Mouse (Mus musculus) MEL (cell line): ENCODE data around the gene Rab8b. TPM values are rescaled to one million over a fixed set of nuclear protein-coding genes. Genes with fewer than 3 reads are reported as not detected.

ENCODE experiments used
- DNase-seq: peaks from one replicate; pipeline ENCODE4 v3.0.0; 2011; ENCODE audit warnings: low read depth, low spot score
- H3K27ac ChIP-seq: 2 replicates; pipeline ENCODE4 v1.5.1; 2012; ENCODE audit warnings: low read depth, mild to moderate bottlenecking, control low read depth, low read length, moderate library complexity; ENCODE audit not compliant: control insufficient read depth
- H3K27me3 ChIP-seq, 2 experiments: fragments of 150-350 bp in 1 of 2; sonication (generic) in 1 of 2; 2 replicates each; pipeline ENCODE4 v1.6.1; 2012; ENCODE audit warnings: low read length in 2 of 2, mild to moderate bottlenecking in 2 of 2, improper control_type of control experiment in 1 of 2, moderate library complexity in 1 of 2; ENCODE audit not compliant: insufficient read depth in 2 of 2, control insufficient read depth in 1 of 2
- H3K36me3 ChIP-seq, 2 experiments: 2 replicates each; pipeline ENCODE4 v1.6.1; 2012 to 2014; ENCODE audit warnings: low read length in 2 of 2, improper control_type of control experiment in 1 of 2, inconsistent platforms in 1 of 2, mild to moderate bottlenecking in 1 of 2; ENCODE audit not compliant: insufficient read depth in 2 of 2, control insufficient read depth in 1 of 2
- H3K4me1 ChIP-seq, 2 experiments: fragments of 150-350 bp in 1 of 2; sonication (generic) in 1 of 2; 2 replicates each; pipeline ENCODE4 v1.6.1; 2012; ENCODE audit warnings: low read length in 2 of 2, improper control_type of control experiment in 1 of 2, mild to moderate bottlenecking in 1 of 2; ENCODE audit not compliant: insufficient read depth in 2 of 2, control insufficient read depth in 1 of 2
- H3K4me3 ChIP-seq, 2 experiments: fragments of 150-350 bp in 1 of 2; sonication (generic) in 1 of 2; 2 replicates each; pipeline ENCODE4 v1.5.1; 2012; ENCODE audit warnings: low read depth in 2 of 2, low read length in 2 of 2, mild to moderate bottlenecking in 2 of 2, moderate library complexity in 2 of 2, control low read depth in 1 of 2, improper control_type of control experiment in 1 of 2; ENCODE audit not compliant: control insufficient read depth in 1 of 2, insufficient read depth in 1 of 2
- H3K79me2 ChIP-seq: 2 replicates; pipeline ENCODE4 v1.6.1; 2012; ENCODE audit warnings: mild to moderate bottlenecking, low read length, moderate library complexity; ENCODE audit not compliant: control insufficient read depth, poor library complexity, insufficient read depth
- H3K9ac ChIP-seq: 2 replicates; pipeline ENCODE4 v1.6.1; 2012; ENCODE audit warnings: low read depth, mild to moderate bottlenecking, control low read depth, low read length, moderate library complexity; ENCODE audit not compliant: control insufficient read depth, poor library complexity, severe bottlenecking
- H3K9me3 ChIP-seq: fragments of 150-350 bp; sonication (generic); replicated peaks from 2 replicates; pipeline ENCODE4 v1.6.1; 2012; ENCODE audit warnings: mild to moderate bottlenecking, low read length, improper control_type of control experiment, moderate library complexity; ENCODE audit not compliant: insufficient read depth
- BHLHE40 ChIP-seq: IDR thresholded peaks from 2 replicates; pipeline ENCODE4 v1.6.1; 2012; ENCODE audit warnings: low read depth, mild to moderate bottlenecking, inconsistent platforms, low read length, improper control_type of control experiment, borderline replicate concordance
- CHD1 ChIP-seq: IDR thresholded peaks from 2 replicates; pipeline ENCODE4 v1.6.1; 2012; ENCODE audit warnings: low read depth, mild to moderate bottlenecking, inconsistent platforms, low read length, improper control_type of control experiment
- CTCF ChIP-seq, 3 experiments: IDR thresholded peaks in 2 of 3; conservative IDR thresholded peaks in 1 of 3; 2 replicates each; pipeline ENCODE4 v1.5.1; 2011 to 2012; ENCODE audit warnings: low read length in 3 of 3, low read depth in 2 of 3, mild to moderate bottlenecking in 2 of 3, improper control_type of control experiment in 1 of 3, inconsistent platforms in 1 of 3, mixed read lengths in 1 of 3, moderate library complexity in 1 of 3; ENCODE audit not compliant: control insufficient read depth in 1 of 3, insufficient read depth in 1 of 3, poor library complexity in 1 of 3, severe bottlenecking in 1 of 3
- ETS1 ChIP-seq: IDR thresholded peaks from 2 replicates; pipeline ENCODE4 v1.6.1; 2012; ENCODE audit warnings: low read depth, mild to moderate bottlenecking, inconsistent platforms, low read length, improper control_type of control experiment, moderate library complexity
- GABPA ChIP-seq: IDR thresholded peaks from 2 replicates; pipeline ENCODE4 v1.6.1; 2012; ENCODE audit warnings: low read depth, mild to moderate bottlenecking, inconsistent platforms, low read length, improper control_type of control experiment, moderate library complexity
- GATA1 ChIP-seq: IDR thresholded peaks from 2 replicates; pipeline ENCODE4 v1.6.1; 2011; ENCODE audit warnings: low read depth, low read length, improper control_type of control experiment
- JUND ChIP-seq: IDR thresholded peaks from 2 replicates; pipeline ENCODE4 v1.6.1; 2011; ENCODE audit warnings: low read depth, mild to moderate bottlenecking, improper control_type of control experiment, low read length
- KAT2A ChIP-seq: conservative IDR thresholded peaks from 2 replicates; pipeline ENCODE4 v1.6.1; 2012; ENCODE audit warnings: low read depth, low read length, improper control_type of control experiment, inconsistent platforms
- MAZ ChIP-seq: IDR thresholded peaks from 2 replicates; pipeline ENCODE4 v1.6.1; 2012; ENCODE audit warnings: low read depth, mild to moderate bottlenecking, inconsistent platforms, low read length, improper control_type of control experiment
- MEF2A ChIP-seq: IDR thresholded peaks from 2 replicates; pipeline ENCODE4 v1.6.1; 2014; ENCODE audit warnings: low read depth, mild to moderate bottlenecking, inconsistent platforms, low read length, improper control_type of control experiment; ENCODE audit not compliant: poor library complexity, insufficient replicate concordance, severe bottlenecking; ENCODE audit errors: extremely low read depth
- MYB ChIP-seq: IDR thresholded peaks from 2 replicates; pipeline ENCODE4 v1.6.1; 2011; ENCODE audit warnings: mild to moderate bottlenecking, low read depth, low read length, improper control_type of control experiment
- NELFE ChIP-seq: IDR thresholded peaks from 2 replicates; pipeline ENCODE4 v1.6.1; 2011; ENCODE audit warnings: low read depth, low read length, improper control_type of control experiment
- NRF1 ChIP-seq: IDR thresholded peaks from 2 replicates; pipeline ENCODE4 v1.6.1; 2014; ENCODE audit warnings: low read depth, mild to moderate bottlenecking, inconsistent platforms, low read length, improper control_type of control experiment, moderate library complexity; ENCODE audit not compliant: poor library complexity, insufficient read depth, severe bottlenecking
- POLR2AphosphoS5 ChIP-seq: IDR thresholded peaks from 2 replicates; pipeline ENCODE4 v1.6.1; 2012; ENCODE audit warnings: low read depth, borderline replicate concordance, mild to moderate bottlenecking, inconsistent platforms, low read length, moderate library complexity, mixed read lengths
- SIN3A ChIP-seq: IDR thresholded peaks from 2 replicates; pipeline ENCODE4 v1.6.1; 2012; ENCODE audit warnings: low read length, improper control_type of control experiment, inconsistent platforms
- TBP ChIP-seq: IDR thresholded peaks from 2 replicates; pipeline ENCODE4 v1.8.0; 2011; ENCODE audit warnings: low read depth, low read length, improper control_type of control experiment
- TCF12 ChIP-seq: IDR thresholded peaks from 2 replicates; pipeline ENCODE4 v1.6.1; 2014; ENCODE audit warnings: low read depth, mild to moderate bottlenecking, inconsistent platforms, low read length, improper control_type of control experiment, moderate library complexity
- USF1 ChIP-seq: IDR thresholded peaks from 2 replicates; pipeline ENCODE4 v1.6.1; 2014; ENCODE audit warnings: low read depth, mild to moderate bottlenecking, inconsistent platforms, low read length, improper control_type of control experiment, moderate library complexity
- USF2 ChIP-seq, 2 experiments: IDR thresholded peaks; 2 replicates each; pipeline ENCODE4 v1.6.1; 2011 to 2012; ENCODE audit warnings: improper control_type of control experiment in 2 of 2, low read length in 2 of 2, borderline replicate concordance in 1 of 2, inconsistent platforms in 1 of 2, low read depth in 1 of 2, mild to moderate bottlenecking in 1 of 2; ENCODE audit not compliant: insufficient read depth in 1 of 2
- ZC3H11A ChIP-seq: IDR thresholded peaks from 2 replicates; pipeline ENCODE4 v1.6.1; 2012; ENCODE audit warnings: low read depth, mild to moderate bottlenecking, inconsistent platforms, low read length, improper control_type of control experiment
- ZMIZ1 ChIP-seq: IDR thresholded peaks from 2 replicates; pipeline ENCODE4 v1.6.1; 2012; ENCODE audit warnings: low read depth, mild to moderate bottlenecking, inconsistent platforms, low read length, improper control_type of control experiment, moderate library complexity
- polyA plus RNA-seq, 2 experiments: library from polyadenylated mRNA; stranded (reverse) in 1 of 2; unstranded in 1 of 2; fragments of >175 nt in 1 of 2; fragments of >200 nt in 1 of 2; gene quantifications; 2 replicates each; pipeline versions ENCODE4 v1.2.1 to v1.2.4; 2012; ENCODE audit warnings: low replicate concordance in 2 of 2, low read depth in 1 of 2; ENCODE audit not compliant: insufficient read length in 2 of 2, insufficient read depth in 1 of 2, missing spikeins in 1 of 2
- total RNA-seq: library from RNA; depleted of rRNA; stranded (reverse); fragments of 300-350 nt; gene quantifications from 2 replicates; pipeline ENCODE4 v1.2.3, GENCODE M21; 2012

The Rab8b gene
- total and polyA plus RNA-seq, 3 experiments = 16.1 to 16.4 TPM; not detected in 1

DNA sequence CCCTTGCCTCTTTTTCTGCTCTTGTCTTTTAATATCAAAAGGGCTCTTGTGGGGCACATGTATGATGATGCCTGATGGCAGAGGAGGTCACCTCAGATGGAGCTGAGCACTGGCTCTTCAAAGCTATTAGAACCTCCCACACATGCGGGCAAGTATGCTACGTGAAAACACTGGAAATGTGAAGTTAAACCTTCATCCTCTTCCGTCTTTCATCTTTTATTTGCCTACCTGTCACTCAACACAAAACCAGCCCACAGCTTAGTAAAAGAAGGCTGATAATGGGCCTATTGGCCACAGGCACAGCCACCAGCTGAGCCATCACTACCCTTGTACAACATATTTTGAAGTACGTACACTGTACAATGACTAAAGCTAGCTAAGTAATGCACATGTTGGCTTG lies 20.0 kb downstream of the Rab8b start:
- Histone ChIP-seq H3K9ac (no peak overlapping the region), H3K4me1 (peaks cover 7 to 12% of the 10 kb centered on the region in 2 experiments)
- TF ChIP-seq KAT2A (no peak), MEF2A (no peak), GATA1 (no peak), CHD1 (no peak), NRF1 (no peak), ZC3H11A (no peak), ZMIZ1 (no peak), BHLHE40 (no peak), USF1 (no peak), TCF12 (no peak), NELFE (no peak), TBP (no peak)

GRCm38 (mm10) chr9:66899072-66899471 lies 20.4 kb downstream of the Rab8b start:
- H3K9me3 ChIP-seq = no peaks in the 10 kb centered on the region
- peaks cover 0 to 21% of the 10 kb centered on the region in 2 experiments; a peak in 2 of 4 replicates for H3K36me3 ChIP-seq
- H3K27me3 ChIP-seq = no peaks in the 10 kb centered on the region
- no peak overlapping the region for H3K4me3 ChIP-seq
- H3K4me1 ChIP-seq = peaks cover 10 to 14% of the 10 kb centered on the region in 2 experiments
- no peak overlapping the region for H3K27ac ChIP-seq
- H3K9ac ChIP-seq = no peak overlapping the region
- 0 out of 2 replicates have a peak, but pooled peaks cover 1% of the 10 kb centered on the region for H3K79me2 ChIP-seq
- DNase-seq = peak; percentile 25
- no peak for TF ChIP-seq POLR2AphosphoS5
- no peak for TF ChIP-seq USF2 (IDR thresholded peaks at IDR 0.05; ENCODE audit: borderline replicate concordance in 1 of 2, insufficient read depth in 1 of 2, low read depth in 1 of 2, low read length in 2 of 2)
- TF ChIP-seq MAZ = no peak
- no peak for TF ChIP-seq JUND
- TF ChIP-seq SIN3A = no peak
- TF ChIP-seq MYB = no peak
- TF ChIP-seq CTCF (IDR thresholded peaks at IDR 0.05 in 2 of 3, conservative IDR thresholded peaks at IDR 0.05 in 1 of 3; ENCODE audit: control insufficient read depth in 1 of 3, insufficient read depth in 1 of 3, low read depth in 2 of 3, low read length in 3 of 3, poor library complexity in 1 of 3, severe bottlenecking in 1 of 3) = no peak
- TF ChIP-seq BHLHE40 = no peak
- TF ChIP-seq GABPA = no peak
- TF ChIP-seq ETS1 = no peak
- TF ChIP-seq NRF1 = no peak

More for the DNA sequence above, 20.0 kb downstream of the Rab8b start:
- no peak overlapping the region for H3K4me3 ChIP-seq
- peaks cover 0 to 17% of the 10 kb centered on the region in 2 experiments; a peak in 2 of 4 replicates for H3K36me3 ChIP-seq
- H3K27me3 ChIP-seq = no peaks in the 10 kb centered on the region
- DNase-seq = no peak
- no peaks in the 10 kb centered on the region for H3K9me3 ChIP-seq
- no peak overlapping the region for H3K27ac ChIP-seq
- H3K79me2 ChIP-seq = 0 out of 2 replicates have a peak, but pooled peaks cover 1% of the 10 kb centered on the region
